Mouse (Mus musculus) adipocyte (in vitro differentiated cells): ENCODE measurements around the gene Hoxd12.

Source experiments
- DNase-seq: peaks from one replicate; pipeline ENCODE4 v3.0.0-alpha.2; 2016; ENCODE audit warnings: low spot score

Gene Hoxd12

GRCm38 (mm10) chr2:74709465-74710419, 34.9 kb downstream of the Hoxd12 start:
- peak; percentile 53 for DNase-seq

GRCm38 (mm10) chr2:74710929-74711543, 36.2 kb downstream of the Hoxd12 start:
- DNase-seq = peak; percentile 83

- DNase-seq = peak; percentile 89
Observed at GRCm38 (mm10) chr2:74711721-74712621, 37.2 kb downstream of the Hoxd12 start, which contains the start of the genes Hoxd3 and Hoxd4. TSS of gene Hoxd3 (plus strand) at chr2:74711927. TSS of gene Hoxd4 (plus strand) at chr2:74711929.

GRCm38 (mm10) chr2:74713239-74714150, 38.7 kb downstream of the Hoxd12 start:
- DNase-seq = peak; percentile 51

GRCm38 (mm10) chr2:74714156-74714789, 39.5 kb downstream of the Hoxd12 start:
- peak; percentile 93 for DNase-seq

GRCm38 (mm10) chr2:74714881-74715280, 40.1 kb downstream of the Hoxd12 start:
- DNase-seq = peak; percentile 60

- DNase-seq = peak; percentile 98
Observed at GRCm38 (mm10) chr2:74715504-74716241, 40.9 kb downstream of the Hoxd12 start.

- no peak for DNase-seq
Observed at GRCm38 (mm10) chr2:74720384-74720783, 45.6 kb downstream of the Hoxd12 start.

GRCm38 (mm10) chr2:74720955-74721491, 46.2 kb downstream of the Hoxd12 start:
- no peak for DNase-seq

GRCm38 (mm10) chr2:74721882-74722281, 47.1 kb downstream of the Hoxd12 start:
- DNase-seq = no peak

GRCm38 (mm10) chr2:74722949-74723348, 48.1 kb downstream of the Hoxd12 start:
- no peak for DNase-seq

GRCm38 (mm10) chr2:74724244-74725015, 49.6 kb downstream of the Hoxd12 start:
- no peak for DNase-seq

- DNase-seq = no peak
Observed at GRCm38 (mm10) chr2:74725171-74725570, 50.4 kb downstream of the Hoxd12 start.

GRCm38 (mm10) chr2:74726551-74726950, 51.7 kb downstream of the Hoxd12 start, which contains the start of gene Gm28230:
TSS of gene Gm28230 (plus strand) at chr2:74726728.
- peak; percentile 82 for DNase-seq

- no peak for DNase-seq
Observed at GRCm38 (mm10) chr2:74726973-74727639, 52.3 kb downstream of the Hoxd12 start.
